Mouse (Mus musculus): ENCODE results near the gene Gja5.

DNA sequence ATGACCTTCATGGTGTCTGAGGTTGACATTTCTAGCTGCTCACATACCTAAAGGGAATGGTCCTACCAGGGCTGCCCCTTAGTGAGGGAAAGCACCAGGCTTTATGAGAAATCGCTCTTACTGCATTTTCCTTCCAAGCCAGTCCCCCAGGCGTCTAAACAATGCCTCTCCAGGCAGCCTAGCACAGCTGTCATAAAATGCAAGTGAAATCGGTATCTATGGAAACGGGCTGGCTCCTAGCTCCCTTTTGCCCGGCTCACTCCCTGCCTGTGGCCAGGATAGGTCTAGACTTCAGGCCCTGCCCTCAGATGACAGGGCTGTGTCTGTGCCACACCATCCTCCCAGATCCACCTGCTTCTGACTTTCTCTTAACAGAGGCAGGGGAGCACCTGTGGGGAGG, 33.1 kb downstream of the Gja5 start:
- TF ChIP-seq POLR2A (IDR thresholded peaks at IDR 0.05; ENCODE audit: insufficient read length, low read depth) = no peak
- TF ChIP-seq USF1 (IDR thresholded peaks at IDR 0.05; ENCODE audit: low read depth) = no peak
- TF ChIP-seq E2F4 (IDR thresholded peaks at IDR 0.05; ENCODE audit: insufficient read depth) = no peak
- TF ChIP-seq MAX (IDR thresholded peaks at IDR 0.05; ENCODE audit: low read depth) = no peak
- no peak for TF ChIP-seq CEBPB (IDR thresholded peaks at IDR 0.05; ENCODE audit: insufficient read depth, poor library complexity, severe bottlenecking)
- TF ChIP-seq POLR2AphosphoS2 (IDR thresholded peaks at IDR 0.05; ENCODE audit: insufficient read length, low read depth) = no peak
- TF ChIP-seq MYOD1 (IDR thresholded peaks at IDR 0.05; ENCODE audit: control insufficient read depth in 1 of 3, insufficient read length in 2 of 3, low read depth in 2 of 3) = peak in 2 of 3 experiments; percentile 32 to 37

Measured in myocyte (in vitro differentiated cells).